Mouse (Mus musculus) forelimb bud, embryonic 11.5 days (tissue): Measurements from ENCODE around the gene Dctn2.
"Not testable (repeated sequence)": the region's sequence is repeated elsewhere in the genome, so short reads cannot be mapped to it uniquely, and the experiment has no call there.

Experiments
- DNase-seq: peaks from one replicate; pipeline ENCODE4 v3.0.0-alpha.2; 2012; ENCODE audit warnings: low read depth, low spot score

Gene Dctn2

GRCm38 (mm10) chr10:127312858-127313257 lies 46.7 kb downstream of the Dctn2 start:
- no peak for DNase-seq

GRCm38 (mm10) chr10:127313516-127313915 lies 47.3 kb downstream of the Dctn2 start:
- not testable (repeated sequence) for DNase-seq

- DNase-seq = not testable (repeated sequence)
These were observed 48.8 kb downstream of the Dctn2 start for GRCm38 (mm10) chr10:127314950-127315349.

- DNase-seq = no peak
These were observed 51.1 kb downstream of the Dctn2 start for GRCm38 (mm10) chr10:127317277-127317676.

- no peak for DNase-seq
These were observed 51.8 kb downstream of the Dctn2 start for GRCm38 (mm10) chr10:127318009-127318408.

GRCm38 (mm10) chr10:127319969-127320368 lies 53.8 kb downstream of the Dctn2 start:
- no peak for DNase-seq

GRCm38 (mm10) chr10:127321621-127322020 lies 55.5 kb downstream of the Dctn2 start, which contains the start of gene Arhgap9:
Gene Arhgap9, plus strand, starts transcription at chr10:127321964.
- no peak for DNase-seq

- DNase-seq = no peak
These were observed 56.0 kb downstream of the Dctn2 start for GRCm38 (mm10) chr10:127322178-127322577.

- DNase-seq = no peak
These were observed 56.5 kb downstream of the Dctn2 start for GRCm38 (mm10) chr10:127322669-127323068.

GRCm38 (mm10) chr10:127323131-127323855 lies 57.1 kb downstream of the Dctn2 start:
- DNase-seq = no peak

- peak; percentile 70 for DNase-seq
These were observed 58.3 kb downstream of the Dctn2 start for GRCm38 (mm10) chr10:127324495-127324894.

- no peak for DNase-seq
These were observed 59.4 kb downstream of the Dctn2 start for GRCm38 (mm10) chr10:127325454-127326016.

- DNase-seq = no peak
These were observed 60.0 kb downstream of the Dctn2 start for GRCm38 (mm10) chr10:127326017-127326801.

- no peak for DNase-seq
These were observed 60.7 kb downstream of the Dctn2 start for GRCm38 (mm10) chr10:127326828-127327227.

- DNase-seq = no peak
These were observed 61.4 kb downstream of the Dctn2 start for GRCm38 (mm10) chr10:127327461-127328145.

- no peak for DNase-seq
These were observed 64.0 kb downstream of the Dctn2 start for GRCm38 (mm10) chr10:127330212-127330611.
